Mouse (Mus musculus) forelimb bud, embryonic 11.5 days (tissue): ENCODE data around the gene Ngrn.
A peak's percentile ranks its signal among the peaks of the same experiment; 100 is the strongest.

Experiments
- DNase-seq: peaks from one replicate; pipeline ENCODE4 v3.0.0-alpha.2; 2012; ENCODE audit warnings: low read depth, low spot score

Ngrn gene

DNA sequence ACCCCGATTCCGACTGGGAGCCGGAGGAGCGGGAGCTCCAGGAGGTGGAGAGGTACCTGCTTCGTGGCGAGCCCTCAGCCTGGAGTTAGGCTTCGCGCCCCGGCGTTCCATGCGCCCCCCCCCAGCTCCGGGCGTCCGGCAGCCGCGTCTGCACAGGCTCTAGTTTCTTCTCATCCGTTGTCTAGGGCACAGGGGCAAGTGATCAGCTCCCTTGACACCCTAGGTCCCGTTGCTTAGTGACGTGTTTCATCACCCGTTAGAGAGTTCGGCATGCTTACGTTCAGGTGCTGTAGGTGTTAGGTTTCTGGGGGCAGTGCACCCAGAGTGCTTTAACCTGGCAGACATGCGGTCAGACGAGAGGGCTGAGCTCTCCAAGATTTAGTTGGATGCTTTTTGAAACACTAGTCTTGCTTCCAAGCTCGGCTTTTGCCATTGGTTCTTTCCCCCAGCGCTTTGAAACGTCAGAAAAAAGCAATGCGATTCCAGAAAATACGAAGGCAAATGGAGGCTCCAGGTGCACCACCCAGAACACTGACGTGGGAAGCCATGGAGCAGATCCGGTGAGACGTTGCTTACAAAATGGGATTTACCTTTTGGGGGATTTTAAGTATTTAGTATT, 466 bp downstream of the Ngrn start:
- peak; percentile 28 for DNase-seq

DNA sequence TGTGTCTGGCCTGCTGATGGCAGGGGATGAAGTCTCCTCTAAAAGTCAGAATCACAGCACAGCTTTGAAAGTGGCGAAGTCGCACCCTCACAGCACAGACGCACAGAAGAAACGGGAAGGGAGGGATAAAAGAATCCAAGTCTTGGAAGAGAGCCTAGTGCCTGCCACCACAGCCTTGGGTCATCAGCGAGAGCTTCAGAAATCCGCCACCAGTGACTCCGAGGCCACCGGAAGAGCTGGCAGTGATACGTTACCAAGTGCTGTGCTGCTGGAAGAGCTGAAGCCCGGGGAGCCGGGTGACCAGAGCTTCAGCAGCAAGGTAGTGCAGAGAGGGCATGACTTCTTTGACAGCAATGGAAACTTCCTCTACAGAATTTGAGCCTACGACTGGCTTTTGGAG, 3.6 kb downstream of the Ngrn start:
- no peak for DNase-seq

DNA sequence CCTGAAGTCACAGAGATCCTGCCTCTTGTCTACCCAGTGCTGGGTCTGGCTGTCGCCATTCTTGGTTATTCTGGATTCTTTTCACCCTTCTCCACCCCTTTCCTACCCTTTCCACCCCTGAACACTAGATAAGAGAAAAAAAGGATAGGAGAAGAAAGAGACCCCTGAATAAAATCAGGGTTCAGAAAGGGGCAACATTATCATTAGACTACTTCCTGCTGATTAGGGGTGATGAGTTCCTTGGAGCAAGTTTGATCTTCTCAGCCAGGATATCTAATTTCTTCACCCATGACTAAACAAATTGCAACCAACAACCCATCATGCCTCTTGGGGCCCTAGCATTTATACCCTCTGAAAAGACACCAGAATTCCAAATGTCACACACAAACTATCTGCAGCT, 6.7 kb downstream of the Ngrn start:
- no peak for DNase-seq

DNA sequence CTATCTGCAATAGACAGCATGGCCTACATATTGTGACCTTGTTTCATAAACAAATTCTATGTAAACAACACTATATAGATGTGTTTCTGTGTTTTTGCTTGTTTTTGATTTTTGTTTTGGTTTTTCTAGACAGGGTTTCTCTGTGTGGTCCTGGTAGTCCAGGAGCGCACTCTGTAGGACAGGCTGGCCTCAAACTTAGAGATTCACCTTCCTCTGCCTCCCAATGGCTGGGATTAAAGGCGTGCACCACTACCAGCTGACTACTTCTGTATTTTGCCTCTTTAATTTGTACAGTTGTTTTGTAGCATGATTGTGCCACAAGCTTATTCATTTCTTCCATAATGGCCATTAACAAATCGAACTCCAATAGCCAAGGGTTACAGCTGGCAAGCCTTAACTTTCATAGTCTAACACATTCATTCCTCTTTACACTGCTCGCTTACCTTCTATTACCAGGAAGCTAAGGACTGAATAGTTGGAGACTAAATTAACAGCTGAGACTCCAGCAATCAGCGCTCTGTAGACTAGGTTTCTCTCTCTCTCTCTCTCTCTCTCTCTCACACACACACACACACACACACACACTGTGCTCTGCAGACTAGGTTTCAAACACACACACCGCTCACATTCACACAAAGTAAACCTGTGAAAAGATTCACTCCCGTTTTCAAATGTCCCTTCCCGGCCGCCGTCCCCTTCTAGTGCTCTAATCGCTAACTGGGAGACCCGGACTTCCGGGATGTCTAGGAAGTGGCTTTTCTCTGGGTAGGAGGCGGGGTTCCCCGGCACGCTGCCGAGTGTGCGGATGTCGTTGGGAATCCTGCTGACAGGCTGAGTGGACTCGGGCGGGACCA, 8.1 kb downstream of the Ngrn start, which contains the start of gene Vps33b:
TSS of gene Vps33b (plus strand) at position 753 of the 854 bp plus-strand sequence.
- peak; percentile 91 for DNase-seq

DNA sequence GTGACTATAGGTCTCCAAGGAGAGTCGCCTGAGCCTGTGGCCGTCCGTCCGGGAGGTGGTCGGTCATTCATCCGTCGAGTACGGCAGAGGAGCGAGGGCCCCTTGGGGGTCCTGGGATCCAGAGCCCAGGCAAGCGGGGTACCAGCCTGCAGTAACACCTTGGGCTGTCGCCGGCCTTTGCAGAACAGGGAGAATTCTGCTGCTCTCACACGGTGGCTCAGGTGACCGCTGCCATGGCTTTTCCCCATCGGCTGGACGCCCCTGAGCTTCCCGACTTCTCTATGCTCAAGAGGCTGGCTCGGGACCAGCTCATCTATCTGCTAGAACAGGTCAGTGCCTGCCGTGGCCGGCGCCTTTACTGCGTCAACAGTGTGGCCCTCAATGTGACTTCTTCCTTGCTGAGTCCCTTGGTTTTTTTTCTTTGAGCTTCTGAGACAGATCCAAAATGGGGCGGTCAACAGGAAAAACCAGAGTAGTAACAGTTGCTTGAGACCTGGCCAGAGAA, 8.8 kb downstream of the Ngrn start:
- DNase-seq = no peak

DNA sequence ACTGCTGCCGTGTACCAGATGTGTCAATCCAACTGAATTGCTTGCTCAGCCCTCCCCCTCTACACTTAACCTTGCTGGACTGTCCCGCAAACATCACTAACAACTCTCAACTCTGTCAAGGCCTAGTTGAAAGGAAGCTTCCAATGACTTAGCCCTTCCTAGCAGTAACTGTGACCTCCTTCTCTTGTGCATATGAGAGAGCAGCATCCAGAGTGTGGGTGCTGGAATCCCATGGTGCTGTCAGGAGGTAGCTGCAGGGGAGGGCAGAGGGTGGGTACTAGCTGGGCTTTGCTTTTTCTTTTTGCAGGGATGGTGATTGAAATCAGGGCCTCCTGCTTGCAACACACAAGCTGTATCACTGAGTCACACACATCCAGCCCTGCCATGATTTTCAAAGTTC, 12.4 kb downstream of the Ngrn start:
- no peak for DNase-seq

DNA sequence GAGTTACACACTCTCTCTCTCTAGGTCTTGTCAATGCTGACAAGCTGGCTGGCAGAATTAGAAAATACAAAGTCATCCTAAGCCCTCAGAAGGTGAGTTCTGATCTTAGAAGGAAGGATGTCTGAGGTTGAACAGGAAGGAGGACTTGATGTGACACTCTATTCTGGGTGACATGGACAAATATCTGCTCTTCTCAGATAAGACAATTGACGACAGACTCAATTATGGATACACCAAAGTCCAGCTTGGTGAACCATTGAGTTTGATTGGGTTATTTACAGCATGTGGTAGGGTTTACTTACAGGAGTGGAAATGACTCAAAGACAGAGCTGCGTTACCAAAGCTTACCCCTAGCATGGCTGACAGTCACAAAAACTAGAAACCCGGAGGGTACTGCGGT, 15.4 kb downstream of the Ngrn start:
- no peak for DNase-seq

DNA sequence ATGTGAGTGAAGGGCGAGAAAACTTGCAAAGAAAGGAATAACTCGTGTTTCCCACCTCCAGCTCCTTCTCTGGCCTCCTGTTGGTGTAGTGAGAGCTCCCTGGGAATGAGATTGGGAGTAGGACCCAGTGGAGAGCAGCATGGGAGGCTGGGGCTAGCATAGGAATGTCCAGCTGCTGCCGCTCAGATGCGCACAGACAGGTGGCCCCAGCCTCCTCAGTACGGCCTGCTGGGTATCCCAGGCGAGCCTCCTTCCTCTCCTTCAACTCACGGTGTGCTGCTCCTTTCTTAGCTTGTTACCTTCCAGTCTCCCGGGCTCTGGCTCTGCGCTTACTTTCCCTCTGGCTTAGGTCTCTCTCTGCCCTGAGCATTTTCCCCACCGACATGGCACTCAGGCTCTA, 19.0 kb downstream of the Ngrn start:
- DNase-seq = no peak

DNA sequence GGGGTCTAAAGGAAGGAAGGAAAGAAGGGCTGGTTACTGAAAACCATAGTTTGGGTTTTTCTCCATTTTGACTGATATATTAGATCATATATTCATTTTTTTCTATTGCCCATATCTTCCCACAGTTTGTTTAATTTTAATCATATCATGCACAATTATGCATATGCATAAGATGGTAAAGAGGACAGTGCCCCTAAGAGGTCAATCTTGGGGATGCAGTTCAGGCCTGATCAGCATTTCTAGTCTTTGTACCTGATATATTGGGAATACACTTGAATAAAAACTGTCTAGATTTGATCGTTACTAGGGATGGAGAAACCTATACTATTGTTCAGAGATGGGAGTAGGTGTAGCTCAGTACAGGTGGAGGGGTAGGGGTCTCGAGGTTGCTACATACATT, 20.0 kb downstream of the Ngrn start:
- DNase-seq = no peak

DNA sequence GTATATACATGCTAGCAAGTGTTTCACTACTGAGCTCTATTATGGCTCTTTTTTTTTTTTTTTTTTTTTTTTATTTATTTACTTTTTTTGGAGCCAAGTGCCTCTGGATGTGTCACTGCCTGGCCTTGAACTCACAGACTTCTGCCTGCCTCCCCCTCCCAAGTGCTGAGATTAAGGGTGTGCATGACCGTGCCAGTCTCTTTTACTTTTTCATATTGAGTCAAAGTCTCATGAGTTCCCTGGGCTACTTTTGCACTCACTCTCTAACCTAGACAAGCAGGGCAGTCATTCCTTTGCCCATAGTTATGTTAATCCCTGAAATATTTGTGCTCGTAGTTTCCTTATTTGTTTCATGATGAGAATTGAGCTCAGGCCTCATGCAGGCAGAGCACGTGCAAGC, 20.6 kb downstream of the Ngrn start:
- DNase-seq = no peak

DNA sequence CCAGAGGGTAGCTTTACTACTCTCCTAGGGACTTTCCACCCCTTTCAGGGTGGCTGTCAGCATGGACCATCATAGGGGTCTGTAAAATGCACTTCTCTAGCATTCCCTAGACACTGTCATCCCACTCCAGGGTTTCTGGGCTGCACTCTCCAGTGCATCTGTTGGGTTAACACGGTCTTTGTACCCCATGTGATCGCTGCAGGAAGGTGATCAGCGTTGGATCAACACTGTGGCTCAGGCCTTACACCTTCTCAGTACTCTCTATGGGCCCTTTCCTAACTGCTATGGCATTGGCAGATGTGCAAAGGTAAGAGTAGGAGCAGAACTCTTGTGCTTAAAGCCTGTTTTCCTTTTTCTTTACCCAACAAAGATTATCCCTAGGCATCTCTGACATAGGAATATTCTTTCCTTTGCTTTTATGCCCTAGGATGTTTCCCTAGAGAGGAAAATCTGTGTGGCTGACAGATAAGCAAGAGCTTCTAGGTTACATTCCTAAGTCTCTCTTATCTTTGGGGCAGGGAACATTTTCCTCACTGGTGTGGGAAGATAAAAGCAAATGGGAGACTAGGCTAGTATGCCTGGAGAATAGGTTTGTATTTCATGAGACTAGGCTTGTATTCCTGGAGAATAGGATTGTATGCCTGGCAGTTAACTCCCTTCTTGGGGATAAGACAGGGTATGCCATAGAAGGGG, 22.4 kb downstream of the Ngrn start:
- no peak for DNase-seq

DNA sequence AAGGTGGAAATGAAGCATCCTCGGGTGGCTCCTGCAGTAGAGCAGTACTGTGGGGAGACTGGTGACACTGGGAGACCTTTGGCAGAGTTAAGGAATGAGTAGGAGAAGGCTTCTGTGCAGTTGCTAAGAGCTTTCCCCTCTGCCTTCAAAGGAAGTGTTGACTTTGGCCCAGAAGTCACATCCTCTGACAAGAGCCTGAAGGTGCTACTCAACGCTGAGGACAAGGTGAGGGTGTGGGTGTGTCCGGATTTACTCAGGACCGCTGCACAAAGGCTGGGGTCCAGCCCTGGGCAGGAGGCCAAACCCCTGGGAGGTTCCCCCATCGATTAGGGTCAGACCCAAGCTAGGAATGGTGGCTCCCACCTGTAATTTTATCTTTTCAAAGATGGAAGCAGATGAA, 23.4 kb downstream of the Ngrn start:
- DNase-seq = no peak

DNA sequence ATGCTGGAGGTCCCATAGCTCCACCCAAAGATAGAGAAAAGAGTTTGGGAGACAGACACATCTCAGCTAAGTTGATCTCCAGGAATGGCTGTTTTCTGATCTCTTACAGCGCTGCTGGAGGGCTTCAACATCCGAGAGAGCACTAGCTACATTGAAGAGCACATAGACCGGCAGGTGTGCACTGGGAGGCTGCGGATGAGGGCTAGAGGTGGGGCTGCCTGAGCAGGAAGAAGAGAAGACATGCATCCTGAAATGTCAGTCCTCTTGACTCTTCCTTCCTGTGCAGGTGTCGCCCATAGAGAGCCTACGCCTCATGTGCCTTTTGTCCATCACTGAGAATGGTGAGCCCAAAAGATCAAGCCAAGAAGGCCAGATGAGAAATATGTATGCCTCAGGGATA, 24.7 kb downstream of the Ngrn start:
- no peak for DNase-seq

DNA sequence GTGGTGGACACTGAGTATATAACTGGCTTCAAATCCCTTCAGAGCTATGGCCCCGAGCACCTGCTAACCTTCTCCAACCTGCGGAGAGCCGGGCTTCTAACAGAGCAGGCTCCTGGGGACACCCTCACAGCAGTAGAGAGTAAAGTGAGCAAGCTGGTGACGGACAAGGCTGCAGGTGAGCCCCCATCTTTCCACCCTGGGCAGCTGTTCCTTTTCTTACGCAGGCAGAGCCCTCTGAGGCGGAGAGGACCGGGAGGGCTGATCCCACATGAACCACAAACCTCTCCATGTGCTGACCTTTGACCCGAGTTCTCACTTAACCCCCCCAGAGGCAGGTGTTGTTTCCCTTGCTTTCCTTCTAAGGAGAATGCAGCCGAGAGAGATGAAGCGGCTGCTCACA, 26.7 kb downstream of the Ngrn start:
- DNase-seq = no peak

DNA sequence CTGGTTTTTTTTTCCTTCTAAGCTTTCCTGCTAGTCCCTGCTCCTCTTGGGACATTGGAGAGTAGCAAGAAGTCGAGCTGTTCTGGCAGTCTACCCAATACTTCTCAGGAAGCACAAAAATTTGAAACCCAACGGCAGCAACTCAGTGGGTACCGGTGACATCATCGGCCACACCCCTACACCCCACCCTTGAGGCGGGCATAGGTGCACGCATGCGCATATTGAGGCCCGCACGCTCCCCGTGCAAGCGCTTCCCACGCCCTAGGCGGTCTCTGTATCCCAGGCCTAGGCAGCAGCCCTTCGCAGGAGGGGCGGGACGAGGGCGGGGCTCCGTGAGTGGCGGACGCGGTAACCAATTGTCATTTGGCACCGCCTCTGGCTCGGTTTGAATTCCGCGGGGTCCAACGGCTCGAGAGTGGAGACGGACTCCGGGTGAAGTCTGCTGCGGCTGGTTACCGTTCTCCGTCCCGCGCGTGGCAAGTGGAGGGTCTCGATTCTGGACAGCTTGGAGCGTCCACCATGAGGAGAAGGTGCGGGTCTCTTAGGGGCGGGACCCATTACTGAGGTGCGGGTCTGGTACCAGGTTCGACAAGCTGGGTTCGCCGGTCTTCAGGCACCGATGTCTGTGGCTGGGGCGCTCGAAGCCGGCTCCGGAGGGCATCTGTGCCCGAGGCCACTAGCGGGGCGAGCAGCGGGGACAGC, 33.2 kb downstream of the Ngrn start, which contains the start of gene Prc1:
TSS of gene Prc1 (plus strand) at position 389 of the 702 bp plus-strand sequence.
- peak; percentile 98 for DNase-seq

DNA sequence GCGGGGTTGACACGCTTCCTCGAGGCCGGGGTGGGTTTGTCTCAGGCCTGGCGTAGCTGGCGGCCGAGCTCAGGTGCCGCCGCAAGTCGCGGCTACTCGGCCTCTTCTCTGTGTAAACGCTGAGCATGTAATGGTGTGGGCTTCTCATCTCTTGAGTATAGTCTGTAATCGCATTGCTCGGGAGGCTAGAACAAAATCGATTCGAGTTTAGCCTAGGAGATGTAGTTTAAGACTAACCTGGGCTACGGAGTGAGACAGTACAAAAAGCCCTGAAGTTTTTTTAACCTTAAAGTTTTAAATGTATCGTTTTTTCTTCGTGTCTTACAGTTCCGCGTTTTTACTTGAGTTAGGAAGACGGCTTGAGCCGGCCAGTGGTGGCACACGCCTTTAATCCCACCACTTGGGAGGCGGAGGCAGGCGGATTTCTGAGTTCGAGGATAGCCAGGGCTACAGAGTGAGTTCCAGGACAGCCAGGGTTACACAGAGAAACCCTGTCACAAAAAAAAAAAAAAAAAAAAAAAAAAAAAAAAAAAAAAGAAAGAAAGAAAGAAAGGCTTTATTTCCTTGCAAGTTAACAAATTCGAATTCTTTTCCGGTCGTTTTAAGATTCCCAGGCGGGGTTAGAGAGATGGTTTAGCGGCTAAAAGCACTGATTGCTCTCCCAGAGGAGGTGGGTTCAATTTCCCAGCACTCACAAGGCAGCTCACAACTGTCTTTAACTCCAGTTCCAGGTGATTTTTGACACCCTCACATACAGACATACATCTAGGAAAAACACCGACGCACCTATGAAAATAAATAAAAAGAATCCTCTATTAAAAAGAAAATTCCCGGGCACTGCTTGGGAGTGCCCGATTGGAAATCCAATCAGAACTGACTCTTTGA, 34.0 kb downstream of the Ngrn start:
- DNase-seq = peak; percentile 24

DNA sequence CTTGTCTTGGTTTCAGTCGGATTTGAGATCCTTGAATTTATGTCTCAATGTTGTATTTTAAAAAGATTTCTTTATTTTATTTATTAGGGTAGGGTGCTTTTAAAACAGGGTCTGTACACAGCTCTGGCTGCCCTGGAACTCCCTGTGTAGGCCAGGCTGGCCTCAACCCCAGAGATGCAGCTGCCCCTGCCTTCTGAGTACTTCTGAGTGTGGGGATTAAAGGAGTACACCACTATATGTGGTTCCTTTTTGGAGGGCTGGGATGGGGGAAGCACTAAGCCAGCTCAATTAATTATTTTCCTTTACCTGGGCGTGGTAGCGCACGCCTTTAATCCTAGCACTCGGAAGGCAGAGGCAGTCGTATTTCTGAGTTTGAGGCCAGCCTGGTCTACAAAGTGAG, 35.4 kb downstream of the Ngrn start:
- DNase-seq = no peak

DNA sequence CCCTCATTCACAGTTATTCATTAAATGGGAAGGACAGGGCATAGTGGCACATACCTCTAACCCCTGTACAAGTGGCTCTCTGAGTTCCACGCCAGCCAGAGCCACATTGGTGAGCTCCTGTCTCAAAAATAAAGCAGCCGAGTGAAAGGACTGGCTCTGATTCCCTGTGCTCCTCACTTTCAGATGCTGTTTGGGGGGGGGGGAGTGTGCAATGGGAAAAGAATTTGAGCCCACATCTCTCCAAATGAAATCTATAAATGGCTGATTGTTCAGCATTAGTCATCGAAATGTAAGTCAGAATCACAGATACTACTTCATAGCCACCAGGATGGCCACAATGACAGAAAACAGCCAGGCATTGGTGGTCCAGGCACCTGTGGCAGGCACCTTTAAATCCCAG, 36.0 kb downstream of the Ngrn start:
- DNase-seq = no peak

DNA sequence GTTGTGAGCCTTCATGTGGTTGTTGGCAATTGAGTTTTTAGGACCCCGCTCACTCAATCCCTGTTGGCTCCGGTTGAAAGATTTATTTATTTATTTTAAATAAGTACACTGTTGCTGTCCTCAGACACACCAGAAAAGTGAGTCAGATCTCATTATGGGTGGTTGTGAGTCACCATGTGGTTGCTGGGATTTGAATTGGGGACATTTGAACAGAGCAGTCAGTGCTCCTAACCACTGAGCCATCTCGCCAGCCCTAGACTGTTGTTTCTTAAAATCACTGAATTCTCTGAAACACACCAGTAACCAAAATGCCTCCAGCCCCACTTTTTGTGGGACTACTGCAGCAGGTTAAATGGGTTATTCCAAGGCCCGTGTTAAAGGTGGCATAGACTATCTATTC, 37.7 kb downstream of the Ngrn start:
- DNase-seq = no peak

DNA sequence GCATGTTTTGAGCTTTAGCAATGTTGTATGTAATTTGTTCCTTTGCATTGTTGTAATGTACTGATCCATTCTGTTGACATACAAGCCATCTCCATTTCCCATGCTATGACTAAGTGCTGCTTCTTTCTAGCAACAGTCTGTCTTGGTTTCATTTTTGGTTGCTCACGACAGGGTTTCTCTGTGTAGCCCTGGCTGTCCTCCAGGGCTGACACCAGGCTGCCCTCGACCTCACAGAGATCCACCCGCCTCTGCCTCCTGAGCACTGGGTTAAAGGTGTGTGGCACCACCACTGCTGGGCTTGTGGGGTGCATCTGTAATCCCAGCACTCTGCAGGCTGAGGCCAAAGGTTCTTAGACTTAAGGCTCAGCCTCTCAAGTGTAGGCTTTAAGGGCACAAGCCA, 38.6 kb downstream of the Ngrn start:
- no peak for DNase-seq

DNA sequence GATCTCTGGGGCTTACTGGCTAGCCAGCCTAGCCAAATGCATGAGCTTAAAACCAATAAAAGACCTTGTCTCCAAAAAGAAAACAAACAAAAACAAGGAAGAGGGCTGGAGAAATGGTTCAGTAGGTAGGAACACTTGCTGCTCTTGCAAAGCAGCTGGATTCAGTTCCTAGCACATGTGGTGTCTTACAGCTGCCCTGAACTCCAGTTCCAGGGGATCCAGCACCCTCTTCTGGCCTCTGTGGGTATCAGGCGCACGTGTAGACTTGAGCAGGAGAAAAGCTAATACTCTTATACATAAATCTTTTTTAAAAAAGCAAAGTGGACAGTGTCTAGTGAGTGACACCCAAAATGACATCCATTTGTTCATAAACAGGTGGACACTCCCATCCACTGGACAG, 40.5 kb downstream of the Ngrn start:
- DNase-seq = no peak
